Mouse (Mus musculus) spleen, postnatal 36 days (tissue): Measurements from ENCODE around the gene Ppp1r32.

Experiments
- DNase-seq, 2 experiments: peaks; one replicate each; pipeline ENCODE4 v3.0.0; 2022; ENCODE audit warnings: low spot score in 2 of 2, mixed read lengths in 1 of 2

Gene Ppp1r32

GRCm38 (mm10) chr19:10458096-10458495, 24.6 kb downstream of the Ppp1r32 start:
- no peak for DNase-seq

- DNase-seq = peak; percentile 14 to 20
Observed at GRCm38 (mm10) chr19:10457484-10457800, 25.3 kb downstream of the Ppp1r32 start.

- DNase-seq = peak; percentile 14 to 30
Observed at GRCm38 (mm10) chr19:10456752-10457483, 25.8 kb downstream of the Ppp1r32 start, which contains the start of gene Lrrc10b. Lrrc10b (minus strand) TSS chr19:10457473.

- DNase-seq = no peak
Observed at GRCm38 (mm10) chr19:10455437-10455806, 27.3 kb downstream of the Ppp1r32 start.

- DNase-seq = no peak
Observed at GRCm38 (mm10) chr19:10454718-10455436, 27.9 kb downstream of the Ppp1r32 start.

GRCm38 (mm10) chr19:10449708-10450107, 33.0 kb downstream of the Ppp1r32 start:
- DNase-seq = peak; percentile 37 to 44

- DNase-seq = no peak
Observed at GRCm38 (mm10) chr19:10449190-10449589, 33.5 kb downstream of the Ppp1r32 start.

GRCm38 (mm10) chr19:10448275-10448674, 34.5 kb downstream of the Ppp1r32 start:
- no peak for DNase-seq

- no peak for DNase-seq
Observed at GRCm38 (mm10) chr19:10444685-10445369, 37.9 kb downstream of the Ppp1r32 start.

- DNase-seq = no peak
Observed at GRCm38 (mm10) chr19:10437521-10437920, 45.2 kb downstream of the Ppp1r32 start.

- DNase-seq = no peak
Observed at GRCm38 (mm10) chr19:10436726-10437125, 46.0 kb downstream of the Ppp1r32 start.

GRCm38 (mm10) chr19:10435908-10436307, 46.8 kb downstream of the Ppp1r32 start:
- peak; percentile 22 to 24 for DNase-seq

GRCm38 (mm10) chr19:10434927-10435326, 47.8 kb downstream of the Ppp1r32 start:
- no peak for DNase-seq

- DNase-seq = no peak
Observed at GRCm38 (mm10) chr19:10433879-10434540, 48.7 kb downstream of the Ppp1r32 start.

GRCm38 (mm10) chr19:10433225-10433624, 49.5 kb downstream of the Ppp1r32 start:
- no peak for DNase-seq

- DNase-seq = no peak
Observed at GRCm38 (mm10) chr19:10431841-10432240, 50.9 kb downstream of the Ppp1r32 start.

GRCm38 (mm10) chr19:10431410-10431809, 51.3 kb downstream of the Ppp1r32 start:
- DNase-seq = no peak

GRCm38 (mm10) chr19:10429371-10429770, 53.4 kb downstream of the Ppp1r32 start:
- no peak for DNase-seq

- DNase-seq = no peak
Observed at GRCm38 (mm10) chr19:10427431-10427830, 55.3 kb downstream of the Ppp1r32 start.

- no peak for DNase-seq
Observed at GRCm38 (mm10) chr19:10426793-10427192, 55.9 kb downstream of the Ppp1r32 start.

GRCm38 (mm10) chr19:10426312-10426711, 56.4 kb downstream of the Ppp1r32 start:
- DNase-seq = no peak
